Mouse (Mus musculus) forebrain, embryonic 10.5 days (tissue): ENCODE measurements at regions not wholly inside any gene's neighbourhood (a gene's known extent, or its start where the extent isn't known, plus 50 kb on each side); places are given as distances from the start of the nearest gene placed in this dataset.

ENCODE experiments used
- DNase-seq: peaks from one replicate; pipeline ENCODE4 v3.0.0-alpha.2; 2017; ENCODE audit warnings: low spot score; ENCODE audit errors: extremely low spot score
- H3K27ac ChIP-seq: fragments of 300-500 bp; sonication (generic); 2 replicates; pipeline ENCODE4 v1.5.1; 2016; ENCODE audit warnings: mild to moderate bottlenecking
- H3K27me3 ChIP-seq: fragments of 300-500 bp; sonication (generic); 2 replicates; pipeline ENCODE4 v1.6.1; 2016; ENCODE audit warnings: mild to moderate bottlenecking; ENCODE audit not compliant: poor library complexity, severe bottlenecking
- H3K36me3 ChIP-seq: fragments of 300-500 bp; sonication (generic); replicated peaks from 2 replicates; pipeline ENCODE4 v1.6.1; 2016; ENCODE audit warnings: mild to moderate bottlenecking, moderate library complexity
- H3K4me1 ChIP-seq: fragments of 300-500 bp; sonication (generic); 2 replicates; pipeline ENCODE4 v1.6.1; 2016
- H3K4me3 ChIP-seq: fragments of 300-500 bp; sonication (generic); 2 replicates; pipeline ENCODE4 v1.5.1; 2016; ENCODE audit warnings: mild to moderate bottlenecking, moderate library complexity
- H3K9me3 ChIP-seq: fragments of 300-500 bp; sonication (generic); 2 replicates; pipeline ENCODE4 v1.6.1; 2016; ENCODE audit warnings: mild to moderate bottlenecking, moderate library complexity
- WGBS: fragments of 180-500 bp; shearing (Covaris S2); methylation state at CpG from one replicate; pipeline ENCODE4 v1.1.7; 2016; 5-methylcytosine and 5-hydroxymethylcytosine counted together

- no peak for DNase-seq
- Histone ChIP-seq H3K9me3 (no peaks in the 10 kb centered on the region), H3K27me3 (no peaks in the 10 kb centered on the region), H3K4me3 (no peak overlapping the region), H3K36me3 (no peaks in the 10 kb centered on the region), H3K27ac (no peak overlapping the region), H3K4me1 (peaks cover 11% of the 10 kb centered on the region)
- 94% methylated on average over 3 of the region's 3 CpGs for WGBS
Measured at GRCm38 (mm10) chr12:71778948-71779347, 51.9 kb upstream of the Daam1 start.

DNA sequence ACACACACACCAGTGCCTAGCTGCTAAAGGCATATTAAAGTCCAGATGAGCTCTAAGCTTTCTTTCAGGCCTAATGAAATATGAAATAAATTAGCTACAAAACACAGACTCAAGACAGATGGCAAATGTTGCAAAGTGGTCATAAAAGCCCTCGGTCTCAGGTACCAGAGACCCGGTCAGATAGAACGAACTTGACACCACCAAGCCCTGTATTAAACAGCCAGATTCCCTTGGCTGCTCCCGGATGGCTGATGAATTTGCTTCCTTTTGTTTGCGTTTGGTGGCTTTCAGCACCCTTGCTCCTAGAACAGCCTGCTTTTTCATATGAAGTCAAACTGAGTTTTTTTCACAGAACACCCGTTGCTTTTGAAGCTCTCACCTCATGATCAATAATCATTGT lies 51.5 kb upstream of the Daam1 start:
- Histone ChIP-seq H3K4me3 (no peak overlapping the region), H3K9me3 (no peaks in the 10 kb centered on the region), H3K27me3 (no peaks in the 10 kb centered on the region), H3K36me3 (no peaks in the 10 kb centered on the region), H3K27ac (no peak overlapping the region), H3K4me1 (peaks cover 12% of the 10 kb centered on the region)
- DNase-seq = no peak
- 77% methylated on average over 6 of the region's 6 CpGs for WGBS
